Mouse (Mus musculus) forebrain, embryonic 14.5 days (tissue): ENCODE data around the gene Zmynd19. TPM values are rescaled to one million over a fixed set of nuclear protein-coding genes. Genes with fewer than 3 reads are reported as not detected.
A peak's percentile ranks its signal among the peaks of the same experiment; 100 is the strongest.

Experiments
- ATAC-seq: fragments of 200-750 bp; cut with Nextera tagmentation; 2 replicates; pipeline ENCODE4 v1.8.0; 2017; ENCODE audit warnings: mild to moderate bottlenecking, moderate library complexity
- DNase-seq: peaks from one replicate; pipeline ENCODE4 v3.0.0-alpha.2; 2015; ENCODE audit warnings: low spot score
- H3K27ac ChIP-seq: fragments of 300-500 bp; sonication (generic); 2 replicates; pipeline ENCODE4 v1.5.1; 2014; ENCODE audit warnings: low read depth, mild to moderate bottlenecking, control low read depth, low read length, moderate library complexity
- H3K27me3 ChIP-seq: fragments of 300-500 bp; sonication (generic); replicated peaks from 2 replicates; pipeline ENCODE4 v1.6.1; 2014; ENCODE audit warnings: low read length, control low read depth, mixed read lengths; ENCODE audit not compliant: control insufficient read depth, insufficient read depth
- H3K36me3 ChIP-seq: fragments of 300-500 bp; sonication (generic); 2 replicates; pipeline ENCODE4 v1.6.1; 2014; ENCODE audit warnings: low read length, control low read depth; ENCODE audit not compliant: control insufficient read depth, insufficient read depth
- H3K4me1 ChIP-seq: fragments of 300-500 bp; sonication (generic); 2 replicates; pipeline ENCODE4 v1.6.1; 2014; ENCODE audit warnings: antibody characterized with exemption, low read length, control low read depth; ENCODE audit not compliant: control insufficient read depth, insufficient read depth
- H3K4me2 ChIP-seq: fragments of 300-500 bp; sonication (generic); 2 replicates; pipeline ENCODE4 v1.6.1; 2014; ENCODE audit warnings: mild to moderate bottlenecking, control low read depth, low read length
- H3K4me3 ChIP-seq: fragments of 300-500 bp; sonication (generic); 2 replicates; pipeline ENCODE4 v1.5.1; 2014; ENCODE audit warnings: low read depth, low read length, control low read depth
- H3K9ac ChIP-seq: fragments of 300-500 bp; sonication (generic); 2 replicates; pipeline ENCODE4 v1.6.1; 2014; ENCODE audit warnings: mild to moderate bottlenecking, low read length, control low read depth, moderate library complexity
- H3K9me3 ChIP-seq: fragments of 300-500 bp; sonication (generic); replicated peaks from 2 replicates; pipeline ENCODE4 v1.6.1; 2016; ENCODE audit warnings: low read length, control low read depth, mixed read lengths; ENCODE audit not compliant: control insufficient read depth
- WGBS: fragments of 180-500 bp; shearing (Covaris S2); extraction: QIAGEN DNeasy Blood & Tissue Kit; methylation state at CpG from one replicate; pipeline ENCODE4 v1.1.7; 2014; 5-methylcytosine and 5-hydroxymethylcytosine counted together
- microRNA-seq: library from miRNA; unstranded; fragments of <30 nt; microRNA quantifications from one replicate; pipeline ENCODE4, GENCODE M21; 2016
- polyA plus RNA-seq: library from polyadenylated mRNA; unstranded; fragments of >200 nt; fragmentation: Nextera tagmentation; extraction: Ambion mirVana; gene quantifications from 2 replicates; pipeline ENCODE4 v1.2.1, GENCODE M21; 2014

Zmynd19 gene
- polyA plus RNA-seq, 1 experiment from 2014 or later = 8.6 TPM

DNA sequence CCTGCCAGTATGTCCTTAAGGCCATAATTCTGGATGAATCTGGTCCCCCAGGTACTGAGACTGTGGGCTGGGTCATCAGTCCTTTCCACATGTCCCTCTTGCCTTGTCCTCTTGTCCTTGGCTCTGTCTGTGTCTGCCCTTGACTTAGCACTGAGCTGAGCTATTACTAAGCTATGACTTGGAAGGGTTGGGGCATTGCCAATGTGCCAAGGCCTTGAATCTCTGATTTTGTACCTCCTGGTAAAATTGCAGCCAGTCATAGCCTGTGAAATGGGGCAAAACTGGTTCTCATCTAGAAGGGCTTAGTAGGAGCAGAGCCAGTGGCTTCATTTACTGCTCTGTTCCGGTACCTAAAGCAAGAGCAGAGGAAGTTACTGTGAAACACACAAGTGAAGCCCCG lies 46.9 kb downstream of the Zmynd19 start:
- Histone ChIP-seq H3K4me1 (no peaks in the 10 kb centered on the region), H3K27me3 (no peaks in the 10 kb centered on the region), H3K36me3 (no peaks in the 10 kb centered on the region), H3K4me2 (no peak overlapping the region), H3K9ac (no peak overlapping the region), H3K27ac (no peak overlapping the region), H3K9me3 (no peaks in the 10 kb centered on the region), H3K4me3 (no peak overlapping the region)
- DNase-seq = no peak
- no peak for ATAC-seq
- 94% methylated on average over 2 of the region's 2 CpGs for WGBS

DNA sequence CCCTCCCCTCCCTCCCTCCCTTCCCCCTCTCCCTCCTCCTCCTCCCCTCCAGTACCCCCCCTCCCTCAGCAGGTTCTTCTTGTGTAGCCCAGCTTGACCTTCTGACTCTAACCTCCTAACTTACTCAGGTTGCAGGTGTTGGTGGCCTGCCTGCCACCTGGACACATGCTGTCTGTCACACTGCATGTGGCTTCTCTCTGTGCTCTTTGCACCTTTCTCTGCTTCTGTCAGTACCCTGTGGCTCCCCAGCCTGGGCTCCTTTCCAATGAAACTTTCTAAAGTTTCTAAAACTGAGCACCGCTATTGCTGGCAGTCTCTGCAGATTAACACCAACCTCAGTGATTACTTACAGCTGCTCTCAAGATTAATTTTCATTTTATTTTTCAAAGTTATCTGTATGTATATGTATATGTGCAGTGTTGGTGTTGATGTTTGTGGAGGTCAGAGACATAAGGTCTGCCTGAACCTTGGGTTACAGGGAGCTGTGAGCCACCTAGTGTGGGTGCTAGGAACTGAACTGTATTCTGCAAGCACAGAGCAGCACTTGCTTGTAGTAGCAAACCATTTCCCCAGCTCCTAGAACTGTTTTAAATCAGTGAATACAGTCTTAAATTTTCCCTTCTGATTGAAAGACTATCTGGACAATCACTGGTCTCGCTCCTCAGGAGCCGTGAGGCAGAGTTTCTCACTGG lies 51.1 kb downstream of the Zmynd19 start:
- WGBS = 84% methylated on average over 3 of the region's 3 CpGs
- Histone ChIP-seq H3K4me3 (no peak overlapping the region), H3K27me3 (no peaks in the 10 kb centered on the region), H3K4me1 (no peaks in the 10 kb centered on the region), H3K36me3 (no peaks in the 10 kb centered on the region), H3K27ac (no peak overlapping the region), H3K4me2 (no peak overlapping the region), H3K9ac (no peak overlapping the region), H3K9me3 (no peaks in the 10 kb centered on the region)
- DNase-seq (peak; percentile 23), ATAC-seq (no peak)

DNA sequence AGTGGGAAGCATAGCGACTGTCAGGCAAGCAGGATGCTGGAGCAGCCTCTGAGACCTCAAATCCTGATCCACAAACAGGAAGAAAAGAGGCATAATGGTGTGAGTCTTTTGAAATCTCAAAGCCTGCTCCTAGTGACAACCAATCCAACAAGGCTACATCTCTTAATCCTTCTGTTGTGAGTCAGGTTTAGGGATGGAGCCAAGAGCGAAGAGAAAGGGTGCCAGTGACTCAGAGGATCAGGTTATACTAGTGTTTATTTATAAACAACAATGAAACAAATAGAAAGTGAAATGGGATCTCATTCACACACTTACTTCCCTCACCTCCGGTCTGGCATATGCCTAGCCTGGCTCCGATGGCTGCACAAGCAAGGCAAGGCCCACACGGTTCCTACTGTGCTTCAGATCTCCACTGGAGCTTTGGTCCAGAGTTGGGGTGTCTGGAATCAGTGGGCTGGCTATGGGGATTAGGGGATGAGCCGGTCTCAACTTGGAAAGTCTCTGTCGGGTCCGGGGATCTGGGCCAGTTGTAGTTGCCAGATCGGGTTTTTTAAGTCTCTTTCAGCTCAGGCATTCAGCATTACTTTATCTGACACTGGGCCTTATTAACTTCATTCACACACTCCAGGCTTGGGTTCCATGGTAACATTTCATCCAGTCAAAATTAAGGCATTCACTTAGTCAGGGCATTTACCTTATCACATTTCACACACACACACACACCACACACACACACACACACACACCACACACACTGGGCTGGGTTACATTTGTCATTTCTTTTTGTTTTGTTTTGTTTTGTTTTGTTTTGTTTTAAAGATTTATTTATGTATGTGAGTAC lies 54.6 kb downstream of the Zmynd19 start:
- H3K27ac ChIP-seq = no peak overlapping the region
- H3K27me3 ChIP-seq = no peaks in the 10 kb centered on the region
- no peak overlapping the region for H3K4me3 ChIP-seq
- DNase-seq (peak; percentile 35), ATAC-seq (no peak)
- no peak overlapping the region for H3K4me2 ChIP-seq
- H3K9ac ChIP-seq = no peak overlapping the region
- 50% methylated on average over 9 of the region's 9 CpGs for WGBS
- H3K4me1 ChIP-seq = no peaks in the 10 kb centered on the region
- no peaks in the 10 kb centered on the region for H3K36me3 ChIP-seq
- H3K9me3 ChIP-seq = no peaks in the 10 kb centered on the region

DNA sequence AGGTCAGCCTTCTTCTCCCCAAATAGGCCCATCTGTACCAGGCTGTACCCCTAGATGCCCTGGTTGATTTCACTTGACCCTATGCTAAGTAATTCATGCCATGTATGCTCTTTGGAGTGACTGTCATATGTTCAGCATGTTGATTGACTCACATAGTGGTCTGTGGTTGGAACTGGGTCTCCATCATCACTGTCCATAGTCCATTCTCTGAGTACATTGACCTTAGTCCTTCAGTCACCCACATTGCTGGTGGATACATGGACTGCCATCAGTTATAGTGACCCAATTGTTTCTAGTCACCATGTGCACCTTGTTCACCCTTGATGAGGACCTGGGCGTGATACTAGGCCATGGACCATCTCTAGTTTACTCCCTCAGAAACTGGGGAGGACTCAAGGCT lies 57.2 kb downstream of the Zmynd19 start:
- no peak overlapping the region for H3K4me3 ChIP-seq
- H3K27ac ChIP-seq = no peak overlapping the region
- no peaks in the 10 kb centered on the region for H3K9me3 ChIP-seq
- H3K36me3 ChIP-seq = no peaks in the 10 kb centered on the region
- no peaks in the 10 kb centered on the region for H3K27me3 ChIP-seq
- no peak overlapping the region for H3K4me2 ChIP-seq
- H3K4me1 ChIP-seq = no peaks in the 10 kb centered on the region
- ATAC-seq (no peak), DNase-seq (no peak)
- H3K9ac ChIP-seq = no peak overlapping the region
- WGBS = 100% methylated on average over 1 of the region's 1 CpGs

DNA sequence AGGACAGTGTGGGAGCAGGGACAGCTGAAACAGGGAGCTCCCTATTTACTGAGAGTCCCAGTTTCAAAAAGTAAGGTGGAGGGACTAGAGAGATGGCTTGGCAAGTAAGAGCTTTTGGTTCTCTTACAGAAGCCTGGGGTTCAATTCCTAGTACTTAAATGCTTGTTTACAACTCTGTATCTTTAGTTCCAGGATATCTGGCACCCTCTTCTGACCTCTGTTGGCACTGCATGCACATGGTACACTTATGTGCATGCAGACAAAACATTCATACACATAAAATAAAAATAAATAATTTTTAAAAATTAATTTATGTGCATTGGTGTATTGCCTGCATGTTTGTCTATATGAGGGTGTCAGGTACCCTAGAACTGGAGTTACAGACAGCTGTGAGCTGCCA lies 58.7 kb downstream of the Zmynd19 start:
- Histone ChIP-seq H3K9me3 (no peaks in the 10 kb centered on the region), H3K9ac (no peak overlapping the region), H3K4me1 (no peaks in the 10 kb centered on the region), H3K4me2 (no peak overlapping the region), H3K27ac (no peak overlapping the region), H3K4me3 (no peak overlapping the region), H3K36me3 (no peaks in the 10 kb centered on the region), H3K27me3 (no peaks in the 10 kb centered on the region)
- DNase-seq (no peak), ATAC-seq (no peak)

Small RNAs within 50 kb of the gene (microRNA-seq; reads per million reads assigned to microRNA genes)
- gene Gm22875 = not detected

Other genes with a start within 250 kb of the Zmynd19 start
- 3.6 and 5.5 TPM in 2 replicates for gene Cacna1b, start 186.6 kb upstream of the Zmynd19 start, polyA plus RNA-seq
- gene Ehmt1, start 30.2 kb upstream of the Zmynd19 start, polyA plus RNA-seq = 76.7 and 90.7 TPM in 2 replicates
- gene Arrdc1, start 14.5 kb upstream of the Zmynd19 start, polyA plus RNA-seq = 16.6 and 20.5 TPM in 2 replicates
- 38.0 and 44.3 TPM in 2 replicates for gene Dph7, start 12.6 kb downstream of the Zmynd19 start, polyA plus RNA-seq
- 178 and 193 TPM in 2 replicates for gene Mrpl41, start 25.3 kb downstream of the Zmynd19 start, polyA plus RNA-seq
- gene Pnpla7, start 26.2 kb downstream of the Zmynd19 start, polyA plus RNA-seq = 2.8 and 4.1 TPM in 2 replicates
- 96.1 and 123 TPM in 2 replicates for gene Nsmf, start 104.6 kb downstream of the Zmynd19 start, polyA plus RNA-seq
- gene Entpd8, start 130.5 kb downstream of the Zmynd19 start, polyA plus RNA-seq = not detected in 2 replicates
- not detected in 2 replicates for gene Noxa1, start 145.4 kb downstream of the Zmynd19 start, polyA plus RNA-seq
- 18.6 and 22.1 TPM in 2 replicates for gene Nrarp, start 231.0 kb downstream of the Zmynd19 start, polyA plus RNA-seq
- gene Tor4a, start 247.1 kb downstream of the Zmynd19 start, polyA plus RNA-seq = 0.97 and 1.9 TPM in 2 replicates